Mouse (Mus musculus) MEL (cell line): ENCODE measurements around the gene E130114P18Rik.

Experiments
- BHLHE40 ChIP-seq: IDR thresholded peaks from 2 replicates; pipeline ENCODE4 v1.6.1; 2012; ENCODE audit warnings: low read depth, mild to moderate bottlenecking, inconsistent platforms, low read length, improper control_type of control experiment, borderline replicate concordance
- CHD1 ChIP-seq: IDR thresholded peaks from 2 replicates; pipeline ENCODE4 v1.6.1; 2012; ENCODE audit warnings: low read depth, mild to moderate bottlenecking, inconsistent platforms, low read length, improper control_type of control experiment
- ELF1 ChIP-seq: IDR thresholded peaks from 2 replicates; pipeline ENCODE4 v1.6.1; 2014; ENCODE audit warnings: low read depth, mild to moderate bottlenecking, inconsistent platforms, low read length, improper control_type of control experiment, moderate library complexity
- NRF1 ChIP-seq: IDR thresholded peaks from 2 replicates; pipeline ENCODE4 v1.6.1; 2014; ENCODE audit warnings: low read depth, mild to moderate bottlenecking, inconsistent platforms, low read length, improper control_type of control experiment, moderate library complexity; ENCODE audit not compliant: poor library complexity, insufficient read depth, severe bottlenecking
- POLR2A ChIP-seq, 2 experiments: IDR thresholded peaks; 2 replicates each; pipeline ENCODE4 v1.6.1; 2011 to 2012; ENCODE audit warnings: low read length in 2 of 2, mild to moderate bottlenecking in 2 of 2, control low read depth in 1 of 2, improper control_type of control experiment in 1 of 2, low read depth in 1 of 2, moderate library complexity in 1 of 2; ENCODE audit not compliant: control insufficient read depth in 1 of 2, insufficient read depth in 1 of 2, poor library complexity in 1 of 2
- SIN3A ChIP-seq: IDR thresholded peaks from 2 replicates; pipeline ENCODE4 v1.6.1; 2012; ENCODE audit warnings: low read length, improper control_type of control experiment, inconsistent platforms
- USF1 ChIP-seq: IDR thresholded peaks from 2 replicates; pipeline ENCODE4 v1.6.1; 2014; ENCODE audit warnings: low read depth, mild to moderate bottlenecking, inconsistent platforms, low read length, improper control_type of control experiment, moderate library complexity

DNA sequence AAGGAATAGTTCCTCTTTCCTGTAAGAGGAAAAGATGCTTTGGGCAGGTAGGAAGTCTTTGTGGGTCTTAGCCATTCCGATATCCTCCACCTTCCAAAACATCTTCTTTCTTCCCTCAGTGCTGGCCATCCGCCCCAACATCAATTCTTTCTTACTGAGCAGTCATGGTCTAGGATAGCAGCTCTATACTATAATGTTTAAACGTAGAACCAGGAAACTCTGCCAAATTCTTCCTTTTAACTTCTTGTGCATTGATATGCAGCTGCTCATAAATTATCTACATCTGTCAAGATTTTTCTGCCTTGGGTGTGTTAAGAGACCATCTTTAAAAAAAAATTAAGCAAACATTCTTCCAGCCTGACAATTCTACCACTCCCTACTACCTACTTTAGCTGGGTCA is 47.5 kb downstream of the E130114P18Rik start:
- TF ChIP-seq NRF1 (no peak), POLR2A (IDR thresholded peaks at IDR 0.05; ENCODE audit: control insufficient read depth in 1 of 2, insufficient read depth in 1 of 2, low read depth in 1 of 2, low read length in 2 of 2, poor library complexity in 1 of 2) (no peak), SIN3A (no peak), ELF1 (no peak), CHD1 (no peak), BHLHE40 (no peak), USF1 (no peak)
